ENCODE assay signal across 8 mouse cellular contexts in genomic region chr8:92613486-92613885, GRCm38 (mm10).
DNase-seq lines count a peak whose midpoint lies in the region; ATAC-seq and TF ChIP-seq lines count a peak whose summit lies in the region.

No protein-coding gene starts in this region.

- TF ChIP-seq CTCF in liver, adult 2 months (IDR thresholded peaks at IDR 0.05; ENCODE audit: low read depth, low read length) = peak; percentile 33
- TF ChIP-seq CTCF in small intestine, adult 2 months (IDR thresholded peaks at IDR 0.05; ENCODE audit: extremely low read depth, insufficient read length, insufficient replicate concordance, low read depth, low read length) = peak; percentile 26; the same call in 1 of the 2 replicates

- H3K36me3 ChIP-seq in forebrain, embryonic 10.5 days (replicated peaks) = no peaks in the 10 kb centered on the region
- no peaks in the 10 kb centered on the region for H3K36me3 ChIP-seq in forebrain, embryonic 14.5 days (ENCODE audit: control insufficient read depth, insufficient read depth, low read length)
- H3K36me3 ChIP-seq in liver, adult 2 months (ENCODE audit: control insufficient read depth, insufficient read depth, low read length) = no peaks in the 10 kb centered on the region
- H3K36me3 ChIP-seq in liver, embryonic 12.5 days = no peaks in the 10 kb centered on the region
- no peaks in the 10 kb centered on the region for H3K36me3 ChIP-seq in embryonic facial prominence, embryonic 13.5 days
- no peaks in the 10 kb centered on the region for H3K36me3 ChIP-seq in small intestine, adult 2 months (ENCODE audit: control insufficient read depth, insufficient read depth, low read length)

- H3K4me2 ChIP-seq in forebrain, embryonic 14.5 days (ENCODE audit: low read length) = no peak overlapping the region
- H3K4me2 ChIP-seq in liver, embryonic 12.5 days = no peak overlapping the region
- peak overlapping the region; percentile 17; the same call in 1 of the 2 replicates for H3K4me2 ChIP-seq in embryonic facial prominence, embryonic 13.5 days

- TF ChIP-seq POLR2A in liver, adult 2 months (IDR thresholded peaks at IDR 0.05; ENCODE audit: extremely low read depth, insufficient read depth, low read length) = no peak
- no peak for TF ChIP-seq POLR2A in small intestine, adult 2 months (IDR thresholded peaks at IDR 0.05; ENCODE audit: low read depth, low read length)

- H3K4me1 ChIP-seq in forebrain, embryonic 10.5 days = peaks cover 21% of the 10 kb centered on the region
- H3K4me1 ChIP-seq in forebrain, embryonic 14.5 days (ENCODE audit: control insufficient read depth, insufficient read depth, low read length) = no peaks in the 10 kb centered on the region
- no peaks in the 10 kb centered on the region for H3K4me1 ChIP-seq in liver, adult 2 months (ENCODE audit: control insufficient read depth, insufficient read depth, low read length)
- H3K4me1 ChIP-seq in liver, embryonic 12.5 days = peaks cover 7% of the 10 kb centered on the region; the same call in 1 of the 2 replicates
- H3K4me1 ChIP-seq in embryonic facial prominence, embryonic 13.5 days = peaks cover 46% of the 10 kb centered on the region
- H3K4me1 ChIP-seq in small intestine, adult 2 months (ENCODE audit: control insufficient read depth, insufficient read depth, insufficient read length, low read length) = no peaks in the 10 kb centered on the region

- DNase-seq in forebrain, embryonic 10.5 days (ENCODE audit: extremely low spot score, low spot score) = peak; percentile 27
- no peak for DNase-seq in forebrain, embryonic 14.5 days (ENCODE audit: low spot score)
- no peak for DNase-seq in liver, adult 2 months (ENCODE audit: extremely low read depth, low read depth, low spot score)
- DNase-seq in frontal cortex, postnatal 10 days (ENCODE audit: low spot score in 2 of 2) = no peak

- H3K9ac ChIP-seq in forebrain, embryonic 14.5 days (ENCODE audit: low read length) = no peak overlapping the region
- no peak overlapping the region for H3K9ac ChIP-seq in liver, adult 2 months (ENCODE audit: low read depth, low read length)
- no peak overlapping the region for H3K9ac ChIP-seq in liver, embryonic 12.5 days
- no peak overlapping the region for H3K9ac ChIP-seq in embryonic facial prominence, embryonic 13.5 days

- no peak for ATAC-seq in forebrain, embryonic 14.5 days
- ATAC-seq in liver, embryonic 12.5 days = no peak
- no peak for ATAC-seq in embryonic facial prominence, embryonic 13.5 days (ENCODE audit: insufficient number of reproducible peaks, insufficient read depth, low FRiP score, low TSS enrichment, low read depth)
- no peak for ATAC-seq in megakaryocyte, adult 5-6 weeks (ENCODE audit: poor library complexity, severe bottlenecking)

- no peak overlapping the region for H3K4me3 ChIP-seq in forebrain, embryonic 10.5 days
- H3K4me3 ChIP-seq in forebrain, embryonic 14.5 days (ENCODE audit: low read depth, low read length) = no peak overlapping the region
- no peak overlapping the region for H3K4me3 ChIP-seq in liver, adult 2 months (ENCODE audit: insufficient read depth, low read depth, low read length)
- no peak overlapping the region for H3K4me3 ChIP-seq in liver, embryonic 12.5 days
- no peak overlapping the region for H3K4me3 ChIP-seq in embryonic facial prominence, embryonic 13.5 days
- no peak overlapping the region for H3K4me3 ChIP-seq in small intestine, adult 2 months (ENCODE audit: low read depth, low read length)

- 54% methylated on average over 4 of the region's 4 CpGs for WGBS in forebrain, embryonic 10.5 days
- 55% methylated on average over 4 of the region's 4 CpGs for WGBS in forebrain, embryonic 14.5 days
- 36% methylated on average over 4 of the region's 4 CpGs for WGBS in liver, adult 2 months
- WGBS in liver, embryonic 12.5 days (ENCODE audit: insufficient replicate concordance) = 49% methylated on average over 4 of the region's 4 CpGs
- 33% methylated on average over 4 of the region's 4 CpGs for WGBS in embryonic facial prominence, embryonic 13.5 days
- WGBS in small intestine, adult 2 months = 47% methylated on average over 4 of the region's 4 CpGs

- H3K79me2 ChIP-seq in liver, adult 2 months (ENCODE audit: control insufficient read depth, insufficient read depth, low read length) = no peaks in the 10 kb centered on the region

- peaks cover 41% of the 10 kb centered on the region for H3K27me3 ChIP-seq in forebrain, embryonic 10.5 days (ENCODE audit: poor library complexity, severe bottlenecking)
- no peaks in the 10 kb centered on the region for H3K27me3 ChIP-seq in forebrain, embryonic 14.5 days (replicated peaks; ENCODE audit: control insufficient read depth, insufficient read depth, low read length)
- no peaks in the 10 kb centered on the region for H3K27me3 ChIP-seq in liver, adult 2 months (ENCODE audit: control insufficient read depth, insufficient read depth, low read length)
- no peaks in the 10 kb centered on the region for H3K27me3 ChIP-seq in liver, embryonic 12.5 days (replicated peaks)
- peaks cover 51% of the 10 kb centered on the region for H3K27me3 ChIP-seq in embryonic facial prominence, embryonic 13.5 days
- H3K27me3 ChIP-seq in small intestine, adult 2 months (ENCODE audit: control insufficient read depth, insufficient read depth, low read length) = no peaks in the 10 kb centered on the region

- H3K27ac ChIP-seq in forebrain, embryonic 10.5 days = no peak overlapping the region
- no peak overlapping the region for H3K27ac ChIP-seq in forebrain, embryonic 14.5 days (ENCODE audit: low read depth, low read length)
- no peak overlapping the region for H3K27ac ChIP-seq in liver, adult 2 months (replicated peaks; ENCODE audit: insufficient read depth, low read depth, low read length)
- H3K27ac ChIP-seq in liver, embryonic 12.5 days = no peak overlapping the region
- no peak overlapping the region for H3K27ac ChIP-seq in embryonic facial prominence, embryonic 13.5 days
- H3K27ac ChIP-seq in small intestine, adult 2 months (ENCODE audit: insufficient read depth, low read depth, low read length) = no peak overlapping the region

- H3K9me3 ChIP-seq in forebrain, embryonic 10.5 days = no peaks in the 10 kb centered on the region
- no peaks in the 10 kb centered on the region for H3K9me3 ChIP-seq in forebrain, embryonic 14.5 days (replicated peaks; ENCODE audit: control insufficient read depth, low read length)
- no peaks in the 10 kb centered on the region for H3K9me3 ChIP-seq in liver, embryonic 12.5 days (replicated peaks)
- no peaks in the 10 kb centered on the region for H3K9me3 ChIP-seq in embryonic facial prominence, embryonic 13.5 days
